Mouse (Mus musculus): ENCODE measurements around the gene Cdhr1.

Cdhr1 gene

GRCm38 (mm10) chr14:37068516-37068915 lies 29.6 kb downstream of the Cdhr1 start:
- DNase-seq (ENCODE audit: low read depth, low spot score), result peak; percentile 49

GRCm38 (mm10) chr14:37067629-37068028 lies 30.5 kb downstream of the Cdhr1 start, which contains the start of gene Lrit2:
Gene Lrit2 (plus strand): TSS chr14:37067929.
- DNase-seq (ENCODE audit: low read depth, low spot score), result no peak

- DNase-seq (ENCODE audit: low read depth, low spot score), result no peak
Observed at GRCm38 (mm10) chr14:37066636-37067035, 31.5 kb downstream of the Cdhr1 start.

GRCm38 (mm10) chr14:37064849-37065248 lies 33.3 kb downstream of the Cdhr1 start:
- DNase-seq (ENCODE audit: low read depth, low spot score), result no peak

GRCm38 (mm10) chr14:37048914-37049410 lies 49.2 kb downstream of the Cdhr1 start, which contains the start of gene Rgr:
Gene Rgr (minus strand): TSS chr14:37048964.
- DNase-seq (ENCODE audit: low read depth, low spot score), result no peak

- peak; percentile 38 for DNase-seq (ENCODE audit: low read depth, low spot score)
Observed at GRCm38 (mm10) chr14:37034432-37034831, 63.7 kb downstream of the Cdhr1 start.

- peak; percentile 83 for DNase-seq (ENCODE audit: low read depth, low spot score)
Observed at GRCm38 (mm10) chr14:37033241-37033640, 64.9 kb downstream of the Cdhr1 start.

- DNase-seq (ENCODE audit: low read depth, low spot score), result peak; percentile 26
Observed at GRCm38 (mm10) chr14:37032481-37033104, 65.6 kb downstream of the Cdhr1 start.

- no peak for DNase-seq (ENCODE audit: low read depth, low spot score)
Observed at GRCm38 (mm10) chr14:37028555-37028954, 69.6 kb downstream of the Cdhr1 start.

GRCm38 (mm10) chr14:37027951-37028350 lies 70.2 kb downstream of the Cdhr1 start:
- no peak for DNase-seq (ENCODE audit: low read depth, low spot score)

All from 3T3-L1 (cell line).